Mouse (Mus musculus): ENCODE data around the gene Napsa. TPM values are rescaled to one million over a fixed set of nuclear protein-coding genes. Genes with fewer than 3 reads are reported as not detected.
A peak's percentile ranks its signal among the peaks of the same experiment; 100 is the strongest.

Napsa gene
- 4,402 and 6,941 TPM in 2 replicates for polyA plus RNA-seq (2012; rRNA removed)

DNA sequence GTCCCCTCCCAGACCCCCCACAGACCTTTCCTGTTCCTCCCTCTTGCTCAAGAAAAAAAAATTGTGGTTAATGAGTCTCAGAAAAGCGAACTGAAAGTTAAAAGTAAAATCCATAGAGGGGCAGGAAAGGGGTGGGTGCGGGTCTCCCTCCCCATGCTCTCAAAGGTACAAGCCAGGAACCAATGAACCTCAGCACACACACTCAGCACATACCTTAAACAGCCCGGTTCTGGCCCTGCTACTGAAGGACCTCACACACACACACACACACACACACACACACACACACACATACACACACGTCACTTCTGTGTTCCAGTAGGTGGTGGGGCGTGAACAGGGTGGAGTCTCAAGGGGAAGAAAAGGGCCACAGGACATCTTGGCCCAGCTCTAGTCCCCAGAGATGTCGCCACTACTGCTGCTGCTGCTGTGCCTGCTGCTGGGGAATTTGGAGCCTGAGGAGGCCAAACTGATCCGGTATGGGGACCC lies at the start of gene Napsa:
TSS of gene Napsa (plus strand) at position 168 of the 489 bp plus-strand sequence.
- TF ChIP-seq POLR2A (IDR thresholded peaks at IDR 0.05; ENCODE audit: low read depth, low read length) (peak; percentile 73), CTCF (conservative IDR thresholded peaks at IDR 0.05; ENCODE audit: insufficient read depth, insufficient read length, low read depth, low read length) (no peak)
- Histone ChIP-seq H3K4me3 (ENCODE audit: insufficient read depth, low read depth, low read length) (peak within 1 kb of the TSS; percentile 41), H3K4me1 (ENCODE audit: control insufficient read depth, insufficient read depth, low read length) (peaks cover 1% of the 10 kb centered on the region), H3K27me3 (replicated peaks; ENCODE audit: control insufficient read depth, insufficient read depth, low read length) (no peaks in the 10 kb centered on the region), H3K27ac (ENCODE audit: insufficient read depth, low read depth, low read length) (peak within 1 kb of the TSS; percentile 26), H3K36me3 (ENCODE audit: control insufficient read depth, insufficient read depth, low read length) (no peaks in the 10 kb centered on the region)
- WGBS: 22% methylated on average over 7 of the region's 7 CpGs
- peak; percentile 80 for DNase-seq

DNA sequence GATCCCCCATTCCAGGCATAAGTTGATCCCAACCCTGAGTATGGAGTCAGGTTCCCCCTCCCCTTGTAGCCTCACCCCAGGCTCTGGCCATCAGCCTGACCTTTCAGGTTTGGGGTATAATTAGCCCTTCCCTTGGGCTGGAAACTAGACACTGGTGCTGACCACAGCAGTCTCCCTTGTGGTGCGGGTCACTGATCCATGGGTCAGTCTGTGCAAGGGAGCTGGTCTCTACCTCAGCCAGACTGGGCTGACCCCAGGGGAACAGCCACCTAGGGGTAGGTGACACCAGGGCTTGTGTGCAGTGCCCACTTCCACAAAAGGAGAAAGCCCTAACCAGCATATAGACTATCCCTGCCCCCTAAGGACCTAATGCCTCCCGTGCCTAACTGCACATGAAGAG lies 49.1 kb upstream of the Napsa start:
- H3K27me3 ChIP-seq (replicated peaks; ENCODE audit: control insufficient read depth, insufficient read depth, low read length): no peaks in the 10 kb centered on the region
- H3K4me3 ChIP-seq (ENCODE audit: insufficient read depth, low read depth, low read length): no peak overlapping the region
- no peak overlapping the region for H3K27ac ChIP-seq (ENCODE audit: insufficient read depth, low read depth, low read length)
- WGBS: 74% methylated on average over 2 of the region's 2 CpGs
- no peaks in the 10 kb centered on the region; the same call in 1 of the 2 replicates for H3K4me1 ChIP-seq (ENCODE audit: control insufficient read depth, insufficient read depth, low read length)
- H3K36me3 ChIP-seq (ENCODE audit: control insufficient read depth, insufficient read depth, low read length): no peaks in the 10 kb centered on the region
- DNase-seq: no peak
- no peak for TF ChIP-seq CTCF (conservative IDR thresholded peaks at IDR 0.05; ENCODE audit: insufficient read depth, insufficient read length, low read depth, low read length)
- TF ChIP-seq POLR2A (IDR thresholded peaks at IDR 0.05; ENCODE audit: low read depth, low read length): no peak

DNA sequence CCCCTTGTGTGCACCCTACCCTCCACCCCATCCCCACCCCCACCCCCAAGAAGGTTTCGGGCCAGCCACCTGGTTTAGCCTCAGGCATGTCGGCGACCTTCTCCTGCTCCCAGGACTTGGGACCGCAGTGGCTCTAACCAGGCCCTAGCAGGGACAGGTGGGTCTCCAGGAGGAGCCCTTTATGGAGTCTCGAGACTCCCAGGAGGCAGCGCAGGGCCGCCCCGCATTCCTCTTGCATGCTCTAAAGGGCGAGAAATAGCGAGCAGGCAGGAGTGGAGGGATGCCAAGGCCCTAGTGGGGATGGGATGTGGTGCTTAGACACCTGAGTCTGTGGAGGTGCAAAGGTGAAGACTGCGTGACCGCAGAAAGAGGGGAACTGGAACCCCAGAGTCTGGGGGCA lies 47.7 kb upstream of the Napsa start, which contains the start of gene Mybpc2:
TSS of gene Mybpc2 (minus strand) at position 155 of the 400 bp plus-strand sequence.
- WGBS: 25% methylated on average over 12 of the region's 12 CpGs
- peak within 1 kb of the TSS; percentile 9 for H3K4me3 ChIP-seq (ENCODE audit: insufficient read depth, low read depth, low read length)
- no peaks in the 10 kb centered on the region for H3K27me3 ChIP-seq (replicated peaks; ENCODE audit: control insufficient read depth, insufficient read depth, low read length)
- no peak within 1 kb of the TSS for H3K27ac ChIP-seq (ENCODE audit: insufficient read depth, low read depth, low read length)
- H3K4me1 ChIP-seq (ENCODE audit: control insufficient read depth, insufficient read depth, low read length): no peaks in the 10 kb centered on the region; the same call in 1 of the 2 replicates
- H3K36me3 ChIP-seq (ENCODE audit: control insufficient read depth, insufficient read depth, low read length): no peaks in the 10 kb centered on the region
- DNase-seq: peak; percentile 52
- no peak for TF ChIP-seq CTCF (conservative IDR thresholded peaks at IDR 0.05; ENCODE audit: insufficient read depth, insufficient read length, low read depth, low read length)
- TF ChIP-seq POLR2A (IDR thresholded peaks at IDR 0.05; ENCODE audit: low read depth, low read length): no peak

DNA sequence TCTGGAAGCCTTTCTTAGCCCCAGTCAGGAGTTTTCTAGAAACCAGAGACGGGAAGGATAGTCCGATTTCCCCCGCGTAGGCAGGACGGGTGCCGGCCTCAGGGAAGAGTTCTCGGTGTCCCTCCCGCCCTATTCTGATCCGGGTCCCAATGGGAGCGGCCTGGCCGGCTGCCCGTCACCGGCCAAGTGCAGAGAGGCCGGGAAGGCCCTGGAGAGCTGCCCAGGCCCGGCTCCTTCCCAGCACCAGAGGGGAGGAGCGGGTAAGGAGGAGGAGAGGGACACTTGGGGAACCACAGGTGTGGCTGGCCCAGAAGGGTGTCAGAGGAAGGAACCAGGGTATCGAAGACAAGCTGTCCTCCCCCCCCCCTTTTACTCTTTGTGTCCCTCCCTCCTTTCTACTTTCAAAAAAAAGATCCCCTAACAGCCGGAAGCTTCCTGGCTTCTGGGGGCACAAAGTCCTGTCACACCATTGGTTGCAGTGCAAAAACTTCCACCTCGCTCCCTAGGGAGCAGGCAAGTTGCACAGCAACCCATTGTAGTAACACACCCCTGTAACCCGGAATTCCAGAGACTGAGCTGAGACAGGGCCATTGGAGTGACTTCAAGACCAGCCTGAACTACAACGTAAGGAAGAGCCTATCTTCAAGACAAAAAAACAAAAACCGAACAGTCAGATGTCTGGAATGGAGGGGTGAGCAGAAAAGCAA lies 46.9 kb upstream of the Napsa start:
- 8% methylated on average over 22 of the region's 22 CpGs for WGBS
- no peak for TF ChIP-seq POLR2A (IDR thresholded peaks at IDR 0.05; ENCODE audit: low read depth, low read length)
- Histone ChIP-seq H3K4me1 (ENCODE audit: control insufficient read depth, insufficient read depth, low read length) (no peaks in the 10 kb centered on the region; the same call in 1 of the 2 replicates), H3K4me3 (ENCODE audit: insufficient read depth, low read depth, low read length) (peak overlapping the region; percentile 9), H3K36me3 (ENCODE audit: control insufficient read depth, insufficient read depth, low read length) (no peaks in the 10 kb centered on the region), H3K27me3 (replicated peaks; ENCODE audit: control insufficient read depth, insufficient read depth, low read length) (no peaks in the 10 kb centered on the region), H3K27ac (ENCODE audit: insufficient read depth, low read depth, low read length) (no peak overlapping the region)
- DNase-seq: peak; percentile 96

DNA sequence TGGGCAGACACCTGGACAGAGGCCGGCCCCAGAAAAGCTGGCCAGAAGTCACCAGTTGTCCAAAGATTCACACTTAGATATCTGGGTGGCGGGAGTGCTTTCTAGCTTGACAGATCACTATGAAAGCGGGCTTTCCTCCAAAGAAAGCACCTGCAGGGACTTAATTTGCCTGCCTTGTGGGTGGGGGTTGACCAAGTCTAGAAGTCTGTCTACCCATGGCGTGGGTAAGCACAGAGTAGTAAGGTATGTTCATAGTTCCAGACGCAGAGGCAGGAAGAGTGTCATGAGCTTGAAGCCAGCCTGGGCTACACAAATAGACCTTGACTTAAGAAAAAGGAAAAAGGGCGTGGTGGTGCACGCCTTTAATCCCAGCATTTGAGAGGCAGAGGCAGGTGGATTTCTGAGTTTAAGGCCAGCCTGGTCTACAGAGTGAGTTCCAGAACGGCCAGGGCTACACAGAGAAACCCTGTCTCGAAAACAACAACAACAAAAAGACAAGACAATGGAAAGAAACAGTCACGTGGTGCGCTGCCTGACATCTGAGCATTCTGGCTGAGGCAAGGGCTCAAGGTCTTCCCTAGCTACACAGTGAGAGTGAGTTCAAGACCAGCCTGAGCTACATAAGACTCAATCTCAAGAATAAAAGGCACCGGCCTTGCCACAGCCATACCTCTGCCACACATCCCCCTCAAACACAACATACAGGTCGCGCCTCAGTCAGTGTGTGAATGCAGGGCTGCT lies 45.6 kb upstream of the Napsa start:
- Histone ChIP-seq H3K4me3 (ENCODE audit: insufficient read depth, low read depth, low read length) (no peak overlapping the region), H3K36me3 (ENCODE audit: control insufficient read depth, insufficient read depth, low read length) (no peaks in the 10 kb centered on the region), H3K4me1 (ENCODE audit: control insufficient read depth, insufficient read depth, low read length) (no peaks in the 10 kb centered on the region; the same call in 1 of the 2 replicates), H3K27ac (ENCODE audit: insufficient read depth, low read depth, low read length) (no peak overlapping the region), H3K27me3 (replicated peaks; ENCODE audit: control insufficient read depth, insufficient read depth, low read length) (no peaks in the 10 kb centered on the region)
- DNase-seq: no peak
- 92% methylated on average over 14 of the region's 14 CpGs for WGBS
- TF ChIP-seq CTCF (conservative IDR thresholded peaks at IDR 0.05; ENCODE audit: insufficient read depth, insufficient read length, low read depth, low read length) (no peak), POLR2A (IDR thresholded peaks at IDR 0.05; ENCODE audit: low read depth, low read length) (no peak)

DNA sequence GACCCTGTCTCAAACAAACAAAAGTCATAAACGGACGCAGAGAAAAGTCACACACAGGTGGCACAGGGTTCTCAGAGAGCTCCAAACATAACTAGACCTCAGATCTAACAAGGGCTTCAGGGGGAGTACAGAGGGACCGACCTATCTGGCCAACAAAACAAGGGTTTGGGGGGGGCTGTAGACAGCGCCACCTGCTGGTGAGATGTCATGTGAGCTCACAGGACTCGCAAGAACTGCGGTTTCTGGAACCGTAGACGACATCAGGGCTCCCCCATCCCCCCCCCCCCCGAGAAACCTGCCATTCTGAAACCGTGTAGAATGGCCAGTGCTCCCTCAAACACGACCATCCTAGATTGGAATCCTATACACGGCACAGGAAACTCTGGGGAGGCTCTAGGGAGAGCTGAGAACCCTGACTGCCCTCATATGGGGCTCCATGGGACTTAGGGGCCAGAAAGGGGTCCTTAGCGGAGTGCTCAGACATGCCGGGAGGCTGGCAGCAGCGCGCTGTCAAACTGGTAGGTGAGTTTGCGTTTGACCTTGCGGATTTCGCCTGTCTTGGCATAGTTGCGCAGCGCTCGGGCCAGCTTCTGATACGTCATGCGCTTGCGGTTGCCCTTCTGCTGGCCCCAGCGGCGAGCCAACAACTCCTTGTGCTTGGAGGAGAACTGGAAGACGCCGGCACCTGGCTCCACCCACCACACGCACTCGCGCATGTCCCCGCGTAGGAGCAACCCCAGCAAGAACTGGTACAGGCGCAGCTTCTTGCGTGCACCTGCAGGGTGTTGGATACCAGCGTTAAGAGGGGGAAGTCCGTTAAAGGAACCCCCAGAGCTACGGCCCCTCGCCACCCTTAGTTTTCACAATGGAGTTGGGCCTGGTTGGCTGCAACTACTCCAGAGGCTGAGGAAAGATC lies 44.4 kb upstream of the Napsa start:
- DNase-seq: peak; percentile 90
- H3K27ac ChIP-seq (ENCODE audit: insufficient read depth, low read depth, low read length): peak overlapping the region; percentile 79
- H3K36me3 ChIP-seq (ENCODE audit: control insufficient read depth, insufficient read depth, low read length): no peaks in the 10 kb centered on the region
- WGBS: 6% methylated on average over 40 of the region's 40 CpGs
- H3K27me3 ChIP-seq (replicated peaks; ENCODE audit: control insufficient read depth, insufficient read depth, low read length): no peaks in the 10 kb centered on the region
- no peaks in the 10 kb centered on the region; the same call in 1 of the 2 replicates for H3K4me1 ChIP-seq (ENCODE audit: control insufficient read depth, insufficient read depth, low read length)
- peak; percentile 36 for TF ChIP-seq POLR2A (IDR thresholded peaks at IDR 0.05; ENCODE audit: low read depth, low read length)
- TF ChIP-seq CTCF (conservative IDR thresholded peaks at IDR 0.05; ENCODE audit: insufficient read depth, insufficient read length, low read depth, low read length): peak; percentile 72
- peak overlapping the region; percentile 40 for H3K4me3 ChIP-seq (ENCODE audit: insufficient read depth, low read depth, low read length)
